Mouse (Mus musculus) gastrocnemius, adult 8-10 months (tissue): ENCODE data around the gene Iqgap1. TPM values are rescaled to one million over a fixed set of nuclear protein-coding genes. Genes with fewer than 3 reads are reported as not detected.

Experiments
- DNase-seq, 2 experiments: peaks; one replicate each; pipeline ENCODE4 v3.0.0; 2022; ENCODE audit warnings: low spot score in 2 of 2
- total RNA-seq, 4 experiments: library from RNA; stranded (reverse); gene quantifications; 2 replicates each; pipeline ENCODE4 v1.2.4; 2022

The Iqgap1 gene
- total RNA-seq = 10 to 100 TPM in 2 of 4 experiments, 1 to 10 TPM in 2; 6.3 to 12.7 (median 10.6) TPM

GRCm38 (mm10) chr7:80825843-80826403 is at the start of gene Iqgap1:
TSS of gene Iqgap1 (minus strand) at chr7:80825974.
- no peak for DNase-seq

- DNase-seq = no peak
Observed at GRCm38 (mm10) chr7:80873631-80874030, 47.9 kb upstream of the Iqgap1 start.

DNA sequence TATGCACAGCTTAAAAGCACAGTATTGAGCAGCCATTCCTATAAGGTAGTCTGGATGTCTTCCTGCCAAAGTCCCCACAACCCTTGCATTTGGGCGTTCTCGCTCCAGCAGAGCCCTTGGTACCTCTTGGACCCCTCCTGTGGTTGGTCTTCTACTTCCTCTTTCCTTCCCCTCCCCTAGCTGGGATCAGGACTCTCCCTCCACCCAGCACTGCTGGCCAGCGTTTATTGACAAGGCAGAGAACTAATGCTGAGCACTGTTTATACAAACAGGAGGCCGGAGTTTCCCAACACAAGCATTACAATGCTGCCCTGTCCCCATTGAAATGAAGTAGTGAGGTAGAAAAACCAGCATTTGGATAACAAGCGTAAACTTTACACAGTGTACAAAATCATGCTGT is 47.3 kb upstream of the Iqgap1 start:
- DNase-seq = no peak

GRCm38 (mm10) chr7:80868686-80869085 is 42.9 kb upstream of the Iqgap1 start:
- DNase-seq = no peak

GRCm38 (mm10) chr7:80866514-80867147 is 40.9 kb upstream of the Iqgap1 start:
- no peak for DNase-seq

DNA sequence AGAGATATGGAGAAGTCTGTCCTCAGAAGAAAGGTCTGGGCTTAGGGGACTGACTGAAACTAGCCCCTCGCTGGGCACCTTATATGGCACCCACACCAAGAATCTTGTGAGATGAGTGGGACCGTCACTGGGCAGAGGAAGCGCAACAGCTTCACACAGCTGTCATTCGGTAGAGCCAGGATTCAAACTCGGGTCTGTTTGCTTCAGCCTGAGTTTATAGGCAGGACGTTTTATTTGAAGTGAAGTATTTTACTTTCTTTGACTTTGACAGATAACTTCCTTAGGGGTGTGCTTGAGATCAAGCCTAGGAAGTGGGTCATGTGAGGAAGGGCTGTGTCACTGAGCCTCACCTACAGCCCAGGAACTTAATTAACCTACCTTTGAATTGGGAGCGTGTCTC is 39.7 kb upstream of the Iqgap1 start:
- DNase-seq = no peak

GRCm38 (mm10) chr7:80864831-80865230 is 39.1 kb upstream of the Iqgap1 start:
- no peak for DNase-seq

DNA sequence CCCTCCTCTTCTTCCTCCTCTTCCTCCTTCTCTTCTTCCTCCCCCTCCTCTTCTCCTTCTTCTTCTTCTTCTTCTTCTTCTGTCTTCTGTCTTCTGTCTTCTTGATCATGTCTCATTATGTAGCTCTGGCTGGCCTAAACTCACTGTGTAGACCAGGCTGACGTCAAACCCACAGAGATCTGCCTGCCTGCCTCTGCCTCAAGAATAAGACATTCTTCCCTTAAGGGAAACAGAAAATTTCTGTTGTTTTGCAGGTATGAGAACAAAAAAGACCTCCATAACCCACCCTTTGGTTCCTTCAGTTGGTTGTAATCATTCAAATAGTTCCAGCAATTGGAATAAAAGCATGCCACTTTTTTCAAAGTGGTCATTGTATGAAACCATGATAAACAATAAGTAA is 38.4 kb upstream of the Iqgap1 start:
- DNase-seq = no peak

GRCm38 (mm10) chr7:80863520-80863919 is 37.7 kb upstream of the Iqgap1 start:
- DNase-seq = no peak

GRCm38 (mm10) chr7:80862475-80862874 is 36.7 kb upstream of the Iqgap1 start:
- DNase-seq = no peak

DNA sequence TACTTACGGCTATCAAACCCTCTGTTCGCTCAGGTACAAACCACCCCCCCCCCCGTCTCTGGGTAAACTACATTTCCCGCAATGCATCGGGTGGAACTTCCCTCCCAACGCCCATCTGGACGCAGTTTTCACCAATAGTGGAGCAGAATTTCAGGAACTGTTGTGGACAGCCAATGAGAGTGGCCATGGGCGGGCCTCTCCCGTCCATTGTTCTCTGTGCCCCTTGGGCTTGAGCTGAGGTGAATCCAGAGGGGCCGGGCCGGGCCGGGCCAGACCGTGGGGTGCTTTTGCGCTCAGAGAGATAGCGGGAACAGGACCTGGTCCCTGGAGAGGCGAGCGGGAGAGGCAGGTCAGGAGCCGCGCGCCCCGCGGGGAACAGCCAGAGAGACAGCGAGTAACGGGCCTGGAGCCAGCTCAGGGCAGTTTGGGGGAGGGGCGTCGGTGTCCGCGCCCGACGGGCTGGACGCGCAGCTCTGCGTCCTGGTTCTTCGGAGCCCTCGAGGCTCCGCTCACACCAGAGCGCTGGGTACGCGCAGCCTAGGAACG is 35.0 kb upstream of the Iqgap1 start, which contains the start of gene Zscan2:
TSS of gene Zscan2 (plus strand) at position 192 of the 546 bp plus-strand sequence.
- peak; percentile 77 to 80 for DNase-seq

GRCm38 (mm10) chr7:80860227-80860626 is 34.5 kb upstream of the Iqgap1 start:
- peak in 1 of 2 experiments; percentile 18 for DNase-seq

DNA sequence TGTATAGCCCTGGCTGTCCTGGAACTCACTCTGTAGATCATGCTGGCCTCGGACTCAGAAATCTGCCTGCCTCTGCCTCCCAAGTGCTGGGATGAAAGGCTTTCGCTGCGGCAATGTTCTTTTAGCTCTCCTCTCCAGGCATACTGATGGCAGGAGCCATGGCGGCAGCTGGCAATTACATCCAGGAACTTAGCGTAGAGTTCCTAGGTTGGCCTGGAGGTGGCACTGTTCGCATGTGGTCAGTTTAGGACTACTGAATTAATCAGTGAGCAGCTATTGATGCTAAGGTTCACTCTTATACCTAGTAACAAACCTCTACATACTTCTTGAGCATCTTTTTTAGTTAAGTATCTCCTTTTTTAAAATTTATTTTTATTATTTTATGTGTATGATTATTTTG is 31.4 kb upstream of the Iqgap1 start:
- DNase-seq = peak; percentile 50 to 57

DNA sequence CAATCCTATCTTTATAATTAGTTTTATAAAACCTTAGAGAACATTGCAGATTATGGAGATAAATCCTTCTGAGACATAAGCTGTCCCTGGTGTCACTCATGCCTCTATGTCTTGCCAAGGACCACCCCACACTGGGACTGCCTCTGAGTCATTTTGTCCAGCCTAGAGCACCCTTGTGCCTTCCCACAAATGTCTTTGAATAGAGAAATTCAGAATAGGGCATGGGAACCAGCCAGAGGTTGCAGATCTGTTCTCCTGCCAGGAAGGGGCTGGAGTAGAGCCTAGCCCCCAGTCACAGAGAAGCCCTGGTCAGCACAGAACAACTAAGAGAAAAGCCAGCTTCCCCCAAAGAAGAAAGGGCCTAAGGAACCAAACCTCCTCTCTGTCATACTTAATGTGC is 29.5 kb upstream of the Iqgap1 start:
- DNase-seq = no peak

DNA sequence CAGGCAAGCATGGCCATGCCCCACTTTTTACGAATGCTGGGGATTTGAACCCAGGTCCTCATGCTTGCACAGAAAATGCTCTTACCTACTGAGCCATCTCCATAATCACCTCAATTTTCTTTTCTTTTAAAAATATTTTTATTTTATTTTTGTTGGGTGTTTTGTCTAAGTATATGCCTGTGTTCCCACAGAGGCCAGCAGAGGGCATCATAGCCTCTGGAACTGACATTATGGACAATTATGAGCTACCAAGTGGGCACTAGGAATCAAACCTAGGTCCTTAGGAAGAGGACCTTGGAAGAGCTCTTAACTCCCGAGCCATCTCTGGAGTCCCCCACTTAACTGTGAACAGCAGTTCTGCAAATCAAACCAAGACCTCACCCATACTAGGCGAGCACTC is 27.4 kb upstream of the Iqgap1 start:
- no peak for DNase-seq

DNA sequence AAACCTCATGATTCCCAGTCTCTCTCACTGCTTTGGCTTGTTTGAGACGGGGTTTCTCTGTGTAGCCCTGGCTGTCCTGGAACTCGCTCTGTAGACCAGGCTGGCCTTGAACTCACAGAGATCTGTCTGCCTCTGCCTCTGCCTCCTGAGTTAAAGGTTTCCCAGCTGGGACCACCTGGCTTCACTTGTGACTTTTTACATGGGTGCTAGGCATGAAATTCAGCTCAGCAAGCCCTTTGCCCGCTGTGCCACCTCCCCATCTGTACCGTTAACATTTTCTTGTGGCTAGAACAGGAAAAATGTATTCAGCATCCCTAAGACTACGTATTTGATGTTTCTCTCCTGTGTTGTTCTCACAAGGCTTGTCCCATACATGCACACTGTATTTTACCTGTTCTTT is 24.7 kb upstream of the Iqgap1 start:
- no peak for DNase-seq

GRCm38 (mm10) chr7:80849710-80850109 is 23.9 kb upstream of the Iqgap1 start:
- no peak for DNase-seq

DNA sequence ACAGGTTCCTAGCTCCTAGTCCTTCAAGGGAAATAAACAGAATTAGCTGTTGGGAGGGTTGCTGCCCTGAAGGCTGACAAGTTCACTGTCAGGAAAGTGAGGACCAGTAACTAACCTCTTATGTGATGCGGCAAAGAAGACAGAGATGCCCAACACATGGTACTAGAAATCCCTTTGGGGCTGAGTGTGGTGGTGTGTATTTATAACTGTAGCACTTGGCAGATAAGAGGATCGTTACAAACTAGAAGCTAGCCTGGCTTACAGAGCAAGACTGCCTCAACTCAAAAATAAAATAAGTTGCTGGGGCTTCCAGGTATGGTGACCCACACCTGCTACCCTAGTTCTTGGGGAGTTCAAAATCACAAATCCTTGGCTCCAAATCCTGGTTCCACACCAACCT is 23.5 kb upstream of the Iqgap1 start:
- DNase-seq = no peak

DNA sequence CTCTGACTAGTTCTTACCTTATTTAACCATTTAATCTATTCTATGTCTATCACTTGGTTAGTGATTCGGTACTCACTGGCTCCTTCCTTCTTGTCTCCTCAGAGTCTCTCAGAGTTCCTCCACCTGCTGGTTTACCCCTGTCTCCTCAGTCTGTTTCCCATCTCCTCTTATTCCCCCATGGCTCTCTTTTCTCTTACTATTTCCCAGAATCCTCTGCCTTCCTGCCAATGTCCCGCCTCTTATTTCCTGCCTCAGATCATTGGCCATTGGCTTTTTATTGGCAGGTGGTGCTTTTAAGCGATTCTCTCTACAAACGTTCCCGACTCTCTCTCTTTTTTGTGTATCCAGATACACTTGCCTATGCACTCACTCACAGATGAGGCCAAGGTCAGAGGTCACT is 20.9 kb upstream of the Iqgap1 start:
- DNase-seq = no peak

GRCm38 (mm10) chr7:80846280-80846678 is 20.5 kb upstream of the Iqgap1 start:
- no peak for DNase-seq

GRCm38 (mm10) chr7:80845621-80846279 is 20.0 kb upstream of the Iqgap1 start:
- DNase-seq = no peak

- no peak for DNase-seq
Observed at GRCm38 (mm10) chr7:80844691-80845090, 18.9 kb upstream of the Iqgap1 start.
